Mouse (Mus musculus) testis, adult 2 months (tissue): ENCODE measurements around the gene Atp6v1g3.

Experiments
- CTCF ChIP-seq: fragments of 200-500 bp; IDR thresholded peaks from 2 replicates; pipeline ENCODE4 v1.5.1; 2012; ENCODE audit warnings: low read depth, mild to moderate bottlenecking, inconsistent platforms, low read length, moderate library complexity; ENCODE audit not compliant: control insufficient read depth, insufficient read depth, insufficient replicate concordance
- POLR2A ChIP-seq: fragments of 200-500 bp; IDR thresholded peaks from 2 replicates; pipeline ENCODE4 v1.6.1; 2012; ENCODE audit warnings: low read depth, mild to moderate bottlenecking, inconsistent platforms, low read length, moderate library complexity; ENCODE audit not compliant: control insufficient read depth

- TF ChIP-seq CTCF, result no peak
- no peak for TF ChIP-seq POLR2A
Measured at GRCm38 (mm10) chr1:138245103-138245502, 28.4 kb upstream of the Atp6v1g3 start.
